Mouse (Mus musculus) embryonic facial prominence, embryonic 12.5 days (tissue): Measurements from ENCODE around the gene Bcl11b. TPM values are rescaled to one million over a fixed set of nuclear protein-coding genes. Genes with fewer than 3 reads are reported as not detected.

Experiments
- ATAC-seq: fragments of 200-750 bp; cut with Nextera tagmentation; 2 replicates; pipeline ENCODE4 v1.8.0; 2017; ENCODE audit not compliant: insufficient number of reproducible peaks, insufficient read depth, low FRiP score, low TSS enrichment
- H3K27ac ChIP-seq: fragments of 300-500 bp; sonication (generic); 2 replicates; pipeline ENCODE4 v1.5.1; 2016; ENCODE audit warnings: mild to moderate bottlenecking
- H3K27me3 ChIP-seq: fragments of 300-500 bp; sonication (generic); 2 replicates; pipeline ENCODE4 v1.6.1; 2016; ENCODE audit warnings: mild to moderate bottlenecking, moderate library complexity
- H3K36me3 ChIP-seq: fragments of 300-500 bp; sonication (generic); 2 replicates; pipeline ENCODE4 v1.6.1; 2016; ENCODE audit warnings: mild to moderate bottlenecking
- H3K4me1 ChIP-seq: fragments of 300-500 bp; sonication (generic); 2 replicates; pipeline ENCODE4 v1.6.1; 2016
- H3K4me2 ChIP-seq: fragments of 300-500 bp; sonication (generic); replicated peaks from 2 replicates; pipeline ENCODE4 v1.6.1; 2016; ENCODE audit warnings: mild to moderate bottlenecking, moderate library complexity
- H3K4me3 ChIP-seq: fragments of 300-500 bp; sonication (generic); 2 replicates; pipeline ENCODE4 v1.5.1; 2016; ENCODE audit warnings: mild to moderate bottlenecking
- H3K9ac ChIP-seq: fragments of 300-500 bp; sonication (generic); 2 replicates; pipeline ENCODE4 v1.6.1; 2016; ENCODE audit warnings: mild to moderate bottlenecking, moderate library complexity
- H3K9me3 ChIP-seq: fragments of 300-500 bp; sonication (generic); 2 replicates; pipeline ENCODE4 v1.6.1; 2016; ENCODE audit warnings: mild to moderate bottlenecking, moderate library complexity
- WGBS: fragments of 180-500 bp; shearing (Covaris S2); methylation state at CpG from one replicate; pipeline ENCODE4 v1.1.7; 2016; 5-methylcytosine and 5-hydroxymethylcytosine counted together
- polyA plus RNA-seq: library from polyadenylated mRNA; unstranded; fragments of >200 nt; fragmentation: Nextera tagmentation; extraction: Ambion mirVana; gene quantifications from 2 replicates; pipeline ENCODE4 v1.2.1, GENCODE M21; 2016

The Bcl11b gene
- polyA plus RNA-seq, 1 experiment from 2014 or later = 39.4 TPM

DNA sequence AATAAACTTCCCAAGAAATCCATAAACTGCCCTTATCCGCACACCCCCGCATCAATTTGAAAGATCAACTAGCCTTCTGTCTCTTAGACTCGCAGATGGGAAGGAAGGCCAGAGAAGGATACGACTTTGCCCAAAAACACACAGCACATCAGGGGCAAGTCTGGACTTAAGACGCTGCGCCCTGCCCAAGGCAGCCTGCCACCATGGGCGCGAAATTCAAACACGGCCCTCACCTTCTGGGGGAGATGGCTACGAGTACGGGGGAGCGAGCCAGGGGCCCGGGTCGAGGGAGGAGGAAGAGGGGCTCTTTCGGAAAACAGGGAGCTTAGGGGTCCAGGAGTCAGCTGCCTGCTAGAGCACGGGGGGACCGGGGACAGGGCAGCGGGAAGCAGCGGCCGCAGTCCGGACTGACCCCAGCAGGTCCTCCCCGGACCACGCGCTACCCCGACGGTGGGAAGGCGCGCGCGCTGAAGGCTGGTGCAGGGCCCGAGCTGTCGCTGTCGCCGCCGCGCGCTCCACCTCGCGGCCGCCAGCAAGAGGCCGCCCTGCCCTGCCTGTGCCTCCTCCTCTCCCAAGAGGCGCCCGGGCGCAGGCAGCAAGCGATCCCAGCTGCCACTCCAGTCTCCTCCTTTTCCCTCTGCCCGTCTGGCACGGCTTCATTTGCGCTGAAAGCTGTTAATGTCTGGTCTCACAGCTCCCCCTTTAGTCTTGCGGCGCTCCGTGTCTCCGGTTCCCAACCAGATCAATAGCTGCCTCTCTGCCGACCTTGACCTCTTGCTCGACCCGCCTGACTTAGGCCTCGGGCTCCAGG is 2.6 kb upstream of the Bcl11b start:
- H3K9ac ChIP-seq = peak overlapping the region; percentile 46
- peak; percentile 45; the same call in 1 of the 2 replicates for ATAC-seq
- peak overlapping the region; percentile 39 for H3K4me3 ChIP-seq
- H3K36me3 ChIP-seq = no peaks in the 10 kb centered on the region
- H3K4me2 ChIP-seq = peak overlapping the region; percentile 66
- peak overlapping the region; percentile 36 for H3K27ac ChIP-seq
- WGBS = 1% methylated on average over 55 of the region's 56 CpGs
- 0 out of 2 replicates have a peak, but pooled peaks cover 5% of the 10 kb centered on the region for H3K27me3 ChIP-seq
- H3K4me1 ChIP-seq = peaks cover 15% of the 10 kb centered on the region
- no peaks in the 10 kb centered on the region for H3K9me3 ChIP-seq

DNA sequence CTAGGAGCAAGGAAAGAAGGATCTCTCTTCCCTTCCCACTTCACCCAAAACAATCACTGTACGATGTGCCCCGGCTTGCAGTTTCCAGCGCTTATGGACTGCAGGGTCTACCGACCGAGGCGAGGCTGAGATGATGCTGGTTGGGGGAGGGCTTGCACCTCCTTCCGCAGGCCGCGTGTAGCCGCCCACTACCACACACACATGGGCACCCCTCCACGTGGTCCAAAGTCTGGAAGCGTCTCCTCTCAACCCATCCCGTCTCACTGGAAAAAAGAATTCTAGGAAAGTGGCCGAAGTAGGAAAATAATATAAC is 2.0 kb upstream of the Bcl11b start:
- Histone ChIP-seq H3K9ac (peak overlapping the region; percentile 46), H3K4me2 (peak overlapping the region; percentile 66), H3K27me3 (0 out of 2 replicates have a peak, but pooled peaks cover 5% of the 10 kb centered on the region), H3K4me1 (peaks cover 21% of the 10 kb centered on the region), H3K9me3 (no peaks in the 10 kb centered on the region), H3K36me3 (no peaks in the 10 kb centered on the region), H3K4me3 (peak overlapping the region; percentile 39), H3K27ac (peak overlapping the region; percentile 66)
- 2% methylated on average over 14 of the region's 14 CpGs for WGBS
- peak; percentile 24 for ATAC-seq

DNA sequence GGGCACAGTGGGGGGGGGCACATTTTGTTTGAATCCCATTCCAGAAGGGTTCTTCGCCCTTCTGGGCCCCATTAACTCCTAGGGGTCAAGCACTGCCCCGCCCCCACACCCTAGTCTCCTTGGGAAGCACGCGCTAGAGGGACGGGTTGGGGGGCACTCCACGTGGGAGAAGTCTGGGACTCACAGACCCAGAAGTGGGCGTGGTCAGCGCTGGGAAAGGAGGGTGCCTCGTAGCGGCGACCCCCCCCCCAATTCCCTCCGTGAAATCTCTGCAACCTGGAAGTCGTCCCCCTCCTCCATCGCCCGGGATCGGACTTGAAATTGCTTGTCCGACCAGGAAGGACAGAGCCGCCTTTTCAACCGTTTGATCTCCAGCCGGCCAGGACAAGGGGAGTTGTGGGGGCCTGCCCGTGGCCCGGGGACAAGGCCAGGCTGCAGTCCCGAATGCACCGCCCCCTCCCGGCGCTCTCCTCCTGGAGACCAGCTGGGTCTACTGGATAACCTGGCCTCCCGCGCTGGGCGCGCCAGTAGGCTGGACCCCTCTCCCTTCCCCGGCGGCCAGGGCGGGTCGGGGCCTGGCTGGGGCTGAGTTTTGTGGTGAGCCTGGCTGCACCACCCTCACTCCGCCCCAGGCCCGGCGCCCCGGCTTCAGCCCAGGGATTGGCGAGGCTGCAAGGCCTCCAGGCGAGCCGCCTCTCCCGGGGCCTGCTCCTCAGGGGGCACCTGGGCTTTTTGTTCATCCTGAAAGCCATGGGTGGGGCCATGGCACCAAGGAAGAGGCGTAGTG is 1.5 kb upstream of the Bcl11b start:
- peak overlapping the region; percentile 66 for H3K27ac ChIP-seq
- 0 out of 2 replicates have a peak, but pooled peaks cover 5% of the 10 kb centered on the region for H3K27me3 ChIP-seq
- peaks cover 27% of the 10 kb centered on the region for H3K4me1 ChIP-seq
- H3K4me2 ChIP-seq = peak overlapping the region; percentile 66
- H3K36me3 ChIP-seq = no peaks in the 10 kb centered on the region
- H3K9ac ChIP-seq = peak overlapping the region; percentile 46
- H3K4me3 ChIP-seq = peak overlapping the region; percentile 39
- WGBS = under 1% methylated on average over 41 of the region's 43 CpGs
- peak; percentile 49 for ATAC-seq
- H3K9me3 ChIP-seq = no peaks in the 10 kb centered on the region

DNA sequence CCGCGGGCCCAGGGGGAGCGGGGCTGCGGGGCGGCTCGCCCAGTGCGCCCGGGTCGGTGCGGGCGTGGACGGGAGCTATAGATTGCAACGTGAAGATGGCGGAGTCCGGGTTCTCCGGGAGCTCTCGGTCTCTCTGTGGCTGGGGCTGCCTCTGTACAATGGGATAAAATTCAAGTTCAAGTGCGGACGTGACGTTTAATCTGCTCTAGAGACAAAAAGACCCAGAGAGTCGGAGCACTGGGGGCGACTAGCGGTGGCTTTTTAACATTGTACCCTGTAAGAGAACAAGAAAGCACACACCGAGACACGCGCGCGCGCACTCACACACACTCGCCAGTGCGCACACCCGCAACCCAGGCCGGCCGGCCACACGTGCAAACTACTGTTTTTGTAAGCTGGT is 526 bp upstream of the Bcl11b start:
- peak; percentile 65 for ATAC-seq
- WGBS = under 1% methylated on average over 35 of the region's 35 CpGs
- peaks cover 36% of the 10 kb centered on the region for H3K4me1 ChIP-seq

DNA sequence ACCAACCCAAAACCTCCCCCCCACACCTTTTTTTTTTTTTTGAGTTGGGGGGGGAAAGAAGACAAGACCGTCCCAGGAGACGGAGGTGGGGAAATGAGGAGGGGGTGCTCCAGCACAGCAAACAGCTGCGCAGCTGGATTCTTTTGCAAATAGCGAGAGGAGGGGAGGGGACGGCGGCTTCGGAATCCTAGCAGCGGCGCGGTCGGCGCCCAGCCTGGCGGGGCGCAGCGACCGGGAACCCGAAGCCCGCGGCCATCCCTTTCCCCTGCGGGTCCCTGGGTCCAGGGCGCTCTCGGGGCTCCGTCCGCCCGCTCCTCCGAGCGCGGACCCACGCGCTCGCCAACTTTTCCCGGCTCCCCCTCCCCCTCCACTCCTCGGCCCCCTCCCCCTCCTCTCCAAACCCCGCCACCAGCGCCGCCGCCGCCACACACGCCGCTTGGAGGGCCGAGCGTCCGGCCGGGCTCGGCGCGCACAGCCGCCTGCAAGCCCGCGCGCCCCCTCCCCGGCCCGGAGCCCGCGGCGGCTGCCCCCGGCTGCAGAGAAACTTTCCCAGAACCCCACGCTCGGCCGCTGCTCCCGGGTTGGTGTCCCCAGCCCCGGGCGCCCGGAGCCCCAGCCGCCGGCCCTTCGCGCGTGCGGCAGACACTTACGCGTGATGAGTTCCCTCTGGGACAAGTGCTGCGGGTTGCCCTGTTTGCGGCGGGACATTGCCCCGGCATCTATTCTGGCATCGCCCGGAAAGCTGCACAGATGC is 789 bp downstream of the Bcl11b start:
- under 1% methylated on average over 60 of the region's 78 CpGs for WGBS
- Histone ChIP-seq H3K9ac (peak overlapping the region; percentile 98), H3K4me3 (peak overlapping the region; percentile 94), H3K9me3 (no peaks in the 10 kb centered on the region), H3K36me3 (no peaks in the 10 kb centered on the region), H3K4me1 (peaks cover 44% of the 10 kb centered on the region), H3K4me2 (peak overlapping the region; percentile 66), H3K27ac (peak overlapping the region; percentile 99), H3K27me3 (0 out of 2 replicates have a peak, but pooled peaks cover 5% of the 10 kb centered on the region)
- no peak for ATAC-seq

More for the DNA sequence above, 526 bp upstream of the Bcl11b start:
- peak overlapping the region; percentile 98 for H3K9ac ChIP-seq
- H3K4me3 ChIP-seq = peak overlapping the region; percentile 94
- H3K27me3 ChIP-seq = 0 out of 2 replicates have a peak, but pooled peaks cover 5% of the 10 kb centered on the region
- no peaks in the 10 kb centered on the region for H3K9me3 ChIP-seq
- H3K27ac ChIP-seq = peak overlapping the region; percentile 99
- H3K4me2 ChIP-seq = peak overlapping the region; percentile 66
- H3K36me3 ChIP-seq = no peaks in the 10 kb centered on the region

DNA sequence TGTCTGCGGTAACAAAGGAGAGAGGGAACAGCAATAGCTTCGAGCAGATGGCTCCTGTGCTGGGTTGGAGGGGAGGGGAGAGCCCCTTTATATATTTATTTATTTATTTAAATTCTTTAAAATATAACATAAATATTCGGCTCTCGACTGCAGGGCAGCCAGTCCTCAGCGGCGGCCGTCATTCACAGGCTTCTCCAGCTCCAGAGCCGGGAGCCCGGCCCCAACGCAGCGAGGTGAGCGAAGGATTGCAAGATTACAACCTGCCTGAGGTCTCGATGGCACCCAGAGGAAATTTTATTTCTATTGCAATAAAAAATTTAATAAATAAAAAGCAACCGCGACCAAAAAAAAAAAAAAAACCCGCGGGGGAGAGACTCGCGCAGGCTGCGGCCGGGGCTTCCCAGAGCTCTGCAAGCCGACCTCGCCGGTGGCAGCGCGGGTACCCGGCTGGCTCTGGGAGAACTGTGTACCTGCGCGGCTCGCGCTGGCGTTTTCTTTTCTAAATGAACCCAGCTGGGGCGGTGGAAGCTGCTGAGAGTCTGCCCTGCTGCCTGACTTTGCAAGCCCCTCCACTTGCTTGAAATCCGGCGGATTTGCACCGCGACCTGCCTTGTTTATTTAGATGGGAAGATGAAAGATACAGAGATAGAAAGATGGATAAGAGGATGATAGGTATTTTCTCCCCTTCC is 1.6 kb downstream of the Bcl11b start:
- under 1% methylated on average over 37 of the region's 37 CpGs for WGBS
- Histone ChIP-seq H3K9me3 (no peaks in the 10 kb centered on the region), H3K27ac (peak overlapping the region; percentile 99), H3K9ac (peak overlapping the region; percentile 98), H3K36me3 (no peaks in the 10 kb centered on the region), H3K4me2 (peak overlapping the region; percentile 66), H3K4me1 (peaks cover 52% of the 10 kb centered on the region), H3K4me3 (peak overlapping the region; percentile 94), H3K27me3 (0 out of 2 replicates have a peak, but pooled peaks cover 5% of the 10 kb centered on the region)
- no peak for ATAC-seq

DNA sequence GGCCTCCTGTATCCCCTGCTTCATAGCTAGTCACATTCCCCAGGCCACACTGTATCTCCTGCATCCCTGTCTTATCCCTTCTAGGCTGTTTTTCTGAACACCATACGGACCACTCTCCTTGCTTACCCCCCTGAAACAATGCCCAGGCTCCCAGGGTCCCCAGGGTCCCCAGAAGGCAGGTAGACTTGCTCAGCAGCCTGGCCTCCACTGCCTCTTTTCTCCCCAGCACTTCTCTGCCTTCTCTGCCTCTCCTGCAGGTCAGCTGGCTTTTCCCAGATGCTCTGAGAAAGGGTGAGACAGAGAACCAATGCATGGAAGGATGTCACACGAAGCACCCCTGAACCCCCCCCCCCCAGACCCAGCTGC is 2.7 kb downstream of the Bcl11b start:
- no peaks in the 10 kb centered on the region for H3K36me3 ChIP-seq
- H3K4me2 ChIP-seq = peak overlapping the region; percentile 66
- no peaks in the 10 kb centered on the region for H3K9me3 ChIP-seq
- peak overlapping the region; percentile 98 for H3K9ac ChIP-seq
- WGBS = 15% methylated on average over 2 of the region's 2 CpGs
- peaks cover 53% of the 10 kb centered on the region for H3K4me1 ChIP-seq
- peak overlapping the region; percentile 94 for H3K4me3 ChIP-seq
- peak overlapping the region; percentile 70; the same call in 1 of the 2 replicates for H3K27ac ChIP-seq
- 0 out of 2 replicates have a peak, but pooled peaks cover 5% of the 10 kb centered on the region for H3K27me3 ChIP-seq
- no peak for ATAC-seq

DNA sequence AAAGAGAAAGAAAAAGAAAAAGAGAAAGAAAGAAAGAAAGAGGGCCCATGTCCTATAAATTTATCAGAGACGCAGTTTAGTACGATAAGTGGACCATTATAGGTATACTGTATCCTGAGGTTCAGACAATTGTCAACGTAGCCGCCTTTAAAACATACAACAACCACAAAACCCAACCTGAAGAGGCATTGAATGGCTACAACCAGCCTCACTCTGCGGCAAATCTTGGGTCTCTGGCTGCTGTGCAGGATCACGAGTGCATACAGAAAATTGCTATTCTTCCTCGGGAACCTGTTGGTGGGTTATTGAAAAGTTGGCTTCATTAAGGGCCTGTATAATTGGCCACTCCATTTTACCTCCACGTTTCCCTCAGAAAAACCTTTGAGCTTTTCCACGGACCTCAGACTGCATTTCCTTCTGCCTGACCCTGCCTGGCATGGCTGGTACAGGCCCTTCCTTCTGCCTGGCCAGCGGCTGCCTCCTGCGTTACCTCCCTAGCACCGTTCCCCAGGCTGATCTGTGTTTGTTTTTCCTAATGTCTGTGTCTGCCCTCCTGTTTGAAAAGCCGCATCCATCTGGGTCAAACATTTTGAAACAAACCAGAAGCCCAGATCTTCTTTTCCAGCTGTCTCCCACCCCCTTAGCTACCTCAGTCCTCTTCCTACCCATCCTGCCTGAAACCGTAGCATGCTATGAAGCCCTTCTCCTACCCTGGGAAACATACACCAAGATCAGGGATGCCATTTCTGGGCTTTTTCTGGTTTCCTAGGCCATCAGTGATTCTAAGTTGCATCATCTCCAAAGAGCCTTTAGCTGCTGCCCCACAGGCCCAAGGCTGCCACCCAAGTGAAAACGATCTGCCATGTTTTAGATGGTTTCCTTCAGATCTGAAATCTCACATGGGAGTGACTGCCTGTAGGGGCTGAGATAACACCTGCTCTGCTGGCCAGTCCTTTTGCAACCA is 3.4 kb downstream of the Bcl11b start:
- H3K27ac ChIP-seq = peak overlapping the region; percentile 70
- no peaks in the 10 kb centered on the region for H3K36me3 ChIP-seq
- ATAC-seq = no peak
- H3K4me1 ChIP-seq = peaks cover 53% of the 10 kb centered on the region
- WGBS = 54% methylated on average over 15 of the region's 15 CpGs
- H3K27me3 ChIP-seq = 0 out of 2 replicates have a peak, but pooled peaks cover under 1% of the 10 kb centered on the region
- H3K4me3 ChIP-seq = peak overlapping the region; percentile 94
- H3K9me3 ChIP-seq = no peaks in the 10 kb centered on the region
- H3K4me2 ChIP-seq = peak overlapping the region; percentile 66
- peak overlapping the region; percentile 98 for H3K9ac ChIP-seq

DNA sequence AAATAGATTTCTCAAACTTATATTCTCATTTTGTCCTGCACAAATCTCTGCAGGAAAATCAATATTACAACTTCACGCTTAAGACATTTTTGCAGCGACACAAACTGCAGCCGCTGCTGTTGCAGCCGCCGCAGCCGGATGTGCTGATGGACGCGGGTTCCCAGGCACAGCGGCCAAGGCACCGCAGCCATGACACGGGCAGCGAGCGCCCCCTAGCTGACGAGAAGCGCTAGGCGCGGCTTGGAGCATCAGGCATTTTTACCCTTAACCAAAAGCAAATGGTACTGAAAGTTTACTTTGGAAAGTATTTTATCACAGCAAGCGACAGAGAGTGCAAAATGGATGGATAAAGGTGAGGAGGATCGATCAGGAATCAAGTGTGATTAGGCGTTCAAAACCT is 4.7 kb downstream of the Bcl11b start:
- no peak for ATAC-seq
- H3K4me2 ChIP-seq = peak overlapping the region; percentile 66
- H3K27me3 ChIP-seq = no peaks in the 10 kb centered on the region
- no peaks in the 10 kb centered on the region for H3K9me3 ChIP-seq
- peaks cover 63% of the 10 kb centered on the region for H3K4me1 ChIP-seq
- WGBS = 1% methylated on average over 20 of the region's 20 CpGs
- H3K4me3 ChIP-seq = peak overlapping the region; percentile 19; the same call in 1 of the 2 replicates
- no peak overlapping the region for H3K9ac ChIP-seq
- H3K36me3 ChIP-seq = no peaks in the 10 kb centered on the region
- 0 out of 2 replicates have a peak overlapping the region, but pooled peaks have one; percentile 41 for H3K27ac ChIP-seq

DNA sequence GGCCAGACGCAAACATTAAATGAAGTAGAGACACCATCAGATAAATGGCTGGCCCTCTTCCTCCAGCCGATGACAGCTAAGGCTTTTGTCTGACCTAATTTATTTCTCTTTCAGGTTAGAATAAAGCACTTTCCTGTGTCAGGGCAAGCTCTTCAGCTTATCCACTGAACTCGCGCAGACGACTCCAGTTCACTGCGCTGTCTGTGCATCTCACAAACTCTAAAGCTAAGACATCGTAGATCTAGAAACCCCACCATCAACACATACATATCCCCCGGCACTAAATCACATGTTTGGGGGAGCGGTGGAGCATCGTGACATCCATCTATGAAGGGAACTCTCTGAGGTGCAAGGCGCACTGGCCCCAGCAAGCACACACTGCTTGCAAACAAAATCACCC is 5.5 kb downstream of the Bcl11b start:
- no peak overlapping the region for H3K9ac ChIP-seq
- H3K27me3 ChIP-seq = no peaks in the 10 kb centered on the region
- H3K4me2 ChIP-seq = peak overlapping the region; percentile 66
- H3K4me1 ChIP-seq = peaks cover 68% of the 10 kb centered on the region
- WGBS = 73% methylated on average over 11 of the region's 11 CpGs
- H3K9me3 ChIP-seq = no peaks in the 10 kb centered on the region
- no peaks in the 10 kb centered on the region for H3K36me3 ChIP-seq
- H3K4me3 ChIP-seq = peak overlapping the region; percentile 19; the same call in 1 of the 2 replicates
- no peak overlapping the region for H3K27ac ChIP-seq
- no peak for ATAC-seq
